ENCODE assay signal across 8 mouse cellular contexts in genomic region chr1:33757491-33758041, GRCm38 (mm10). TPM values are rescaled to one million over a fixed set of nuclear protein-coding genes. Genes with fewer than 3 reads are reported as not detected.
A peak's percentile ranks its signal among the peaks of the same experiment; 100 is the strongest.
DNase-seq lines count a peak whose midpoint lies in the region; ATAC-seq and TF ChIP-seq lines count a peak whose summit lies in the region.

Gene Bag2 (minus strand): TSS chr1:33757795.

- peak within 1 kb of the TSS; percentile 68 for H3K9ac ChIP-seq in ES-Bruce4 (ENCODE audit: low read depth, poor library complexity, severe bottlenecking)
- H3K9ac ChIP-seq in forebrain, embryonic 13.5 days = peak within 1 kb of the TSS; percentile 85

- no peaks in the 10 kb centered on the region for H3K9me3 ChIP-seq in ES-Bruce4 (replicated peaks; ENCODE audit: control insufficient read depth, insufficient read depth, low read length, poor library complexity, severe bottlenecking)
- no peaks in the 10 kb centered on the region for H3K9me3 ChIP-seq in forebrain, embryonic 13.5 days (replicated peaks)

- under 1% methylated on average over 34 of the region's 61 CpGs for WGBS in forebrain, embryonic 13.5 days
- 1% methylated on average over 60 of the region's 61 CpGs for WGBS in large intestine, adult 2 months

- TF ChIP-seq EP300 in ES-Bruce4 (IDR thresholded peaks at IDR 0.05; ENCODE audit: insufficient read depth, low read depth, low read length) = no peak

- H3K27me3 ChIP-seq in ES-Bruce4 (ENCODE audit: control insufficient read depth, insufficient read depth, low read length, poor library complexity, severe bottlenecking) = no peaks in the 10 kb centered on the region
- H3K27me3 ChIP-seq in forebrain, embryonic 13.5 days = no peaks in the 10 kb centered on the region

- H3K4me2 ChIP-seq in forebrain, embryonic 13.5 days = peak within 1 kb of the TSS; percentile 98

- H3K4me3 ChIP-seq in ES-Bruce4 (ENCODE audit: low read depth, low read length) = peak within 1 kb of the TSS; percentile 65
- H3K4me3 ChIP-seq in forebrain, embryonic 13.5 days = peak within 1 kb of the TSS; percentile 72

- no peak within 1 kb of the TSS for H3K27ac ChIP-seq in ES-Bruce4 (ENCODE audit: insufficient read depth, low read length)
- H3K27ac ChIP-seq in forebrain, embryonic 13.5 days = no peak within 1 kb of the TSS; the same call in 1 of the 2 replicates

- intact Hi-C loops in heart, postnatal 14 days (cut with DNase I) = loop anchor here (5.0 to 10.0 kb wide), 2 partner anchors 55 to 207 kb away; partner anchors contain the start of gene Zfp451

- H3K4me1 ChIP-seq in ES-Bruce4 (ENCODE audit: control insufficient read depth, insufficient read depth, low read length) = peaks cover 2% of the 10 kb centered on the region
- H3K4me1 ChIP-seq in forebrain, embryonic 13.5 days = peaks cover 25% of the 10 kb centered on the region

- no peak for TF ChIP-seq CTCF in ES-Bruce4 (IDR thresholded peaks at IDR 0.05; ENCODE audit: low read depth, low read length)

- H3K36me3 ChIP-seq in ES-Bruce4 (ENCODE audit: control insufficient read depth, insufficient read depth, low read length, poor library complexity, severe bottlenecking) = no peaks in the 10 kb centered on the region
- peaks cover 13% of the 10 kb centered on the region for H3K36me3 ChIP-seq in forebrain, embryonic 13.5 days (ENCODE audit: poor library complexity, severe bottlenecking)

- ATAC-seq in cerebellum, adult (ENCODE audit: insufficient number of reproducible peaks, low FRiP score, low TSS enrichment) = peak; percentile 67
- ATAC-seq in forebrain, embryonic 13.5 days = peak; percentile 86

- peak; percentile 79 to 80 for DNase-seq in heart, postnatal 14 days
- DNase-seq in large intestine, adult 2 months (ENCODE audit: low read depth, low spot score) = no peak
- DNase-seq in lung, postnatal 10 days = peak; percentile 76
- DNase-seq in ovary, postnatal 36 days (ENCODE audit: low spot score) = peak; percentile 77
- DNase-seq in thymus, postnatal 36 days = peak; percentile 55 to 58

- TF ChIP-seq POLR2A in ES-Bruce4 (IDR thresholded peaks at IDR 0.05; ENCODE audit: insufficient read depth, low read length) = no peak

RNA-seq across cellular contexts. Expression of gene Bag2, which starts in this region (rescaled TPM):
- 14.6 and 17.1 TPM in 2 replicates for polyA plus RNA-seq in ES-Bruce4 (2011; ENCODE audit: insufficient read depth, insufficient read length, low read depth, missing spikeins)
- polyA plus RNA-seq in forebrain, embryonic 13.5 days (2015; fragmentation: Nextera tagmentation; extraction: Ambion mirVana) = 25.0 and 25.4 TPM in 2 replicates
- total RNA-seq in heart, postnatal 14 days (2021) = 10 to 100 TPM; 31.5 to 37.6 TPM
- polyA plus RNA-seq in large intestine, adult 2 months (2012; rRNA removed) = 15.8 and 16.9 TPM in 2 replicates
